Mouse (Mus musculus): ENCODE measurements around the gene Oosp3.

Oosp3 gene

GRCm38 (mm10) chr19:11696755-11697154 is at the start of gene Oosp3:
Oosp3 (plus strand) TSS chr19:11697055.
- DNase-seq (ENCODE audit: low read depth): no peak

GRCm38 (mm10) chr19:11649564-11649963 is 47.3 kb upstream of the Oosp3 start:
- no peak for DNase-seq (ENCODE audit: low read depth)

GRCm38 (mm10) chr19:11659142-11659541 is 37.7 kb upstream of the Oosp3 start:
- DNase-seq (ENCODE audit: low read depth): no peak

GRCm38 (mm10) chr19:11660459-11660858 is 36.4 kb upstream of the Oosp3 start, which contains the start of gene Oosp2:
Oosp2 (minus strand) TSS chr19:11660559.
- DNase-seq (ENCODE audit: low read depth): no peak

- no peak for DNase-seq (ENCODE audit: low read depth)
These were observed 35.3 kb upstream of the Oosp3 start for GRCm38 (mm10) chr19:11661562-11661961.

GRCm38 (mm10) chr19:11690839-11691238 is 6.0 kb upstream of the Oosp3 start, which contains the start of gene Oosp1:
Oosp1 (minus strand) TSS chr19:11691150.
- DNase-seq (ENCODE audit: low read depth): peak; percentile 24

GRCm38 (mm10) chr19:11691454-11691853 is 5.4 kb upstream of the Oosp3 start:
- no peak for DNase-seq (ENCODE audit: low read depth)

GRCm38 (mm10) chr19:11698342-11698741 is 1.5 kb downstream of the Oosp3 start:
- no peak for DNase-seq (ENCODE audit: low read depth)

- no peak for DNase-seq (ENCODE audit: low read depth)
These were observed 15.6 kb downstream of the Oosp3 start for GRCm38 (mm10) chr19:11712451-11712850.

- DNase-seq (ENCODE audit: low read depth): no peak
These were observed 23.2 kb downstream of the Oosp3 start for GRCm38 (mm10) chr19:11720071-11720470.

- DNase-seq (ENCODE audit: low read depth): no peak
These were observed 27.0 kb downstream of the Oosp3 start for GRCm38 (mm10) chr19:11723870-11724269.

- DNase-seq (ENCODE audit: low read depth): no peak
These were observed 27.4 kb downstream of the Oosp3 start for GRCm38 (mm10) chr19:11724275-11724674.

- no peak for DNase-seq (ENCODE audit: low read depth)
These were observed 29.1 kb downstream of the Oosp3 start for GRCm38 (mm10) chr19:11725915-11726314.

- DNase-seq (ENCODE audit: low read depth): no peak
These were observed 30.4 kb downstream of the Oosp3 start for GRCm38 (mm10) chr19:11727304-11727703.

- no peak for DNase-seq (ENCODE audit: low read depth)
These were observed 33.4 kb downstream of the Oosp3 start for GRCm38 (mm10) chr19:11730278-11730677.

GRCm38 (mm10) chr19:11736455-11736854 is 39.6 kb downstream of the Oosp3 start:
- DNase-seq (ENCODE audit: low read depth): no peak

- DNase-seq (ENCODE audit: low read depth): no peak
These were observed 48.8 kb downstream of the Oosp3 start for GRCm38 (mm10) chr19:11745680-11746079.

- no peak for DNase-seq (ENCODE audit: low read depth)
These were observed 50.4 kb downstream of the Oosp3 start, which contains the start of gene Gif for GRCm38 (mm10) chr19:11747298-11747697. Gif (plus strand) TSS chr19:11747554.

Data from naive thymus-derived CD4-positive, alpha-beta T cell, adult 2 months (primary cell).